Mouse (Mus musculus) olfactory bulb, adult 2 months (tissue): ENCODE results near the gene Ednra. TPM values are rescaled to one million over a fixed set of nuclear protein-coding genes. Genes with fewer than 3 reads are reported as not detected.

Experiments used
- H3K27ac ChIP-seq: fragments of 200-500 bp; 2 replicates; pipeline ENCODE4 v1.5.1; 2012; ENCODE audit warnings: low read depth, low read length; ENCODE audit not compliant: insufficient read depth
- H3K4me1 ChIP-seq: fragments of 200-500 bp; 2 replicates; pipeline ENCODE4 v1.6.1; 2012; ENCODE audit warnings: low read length; ENCODE audit not compliant: control insufficient read depth, insufficient read depth
- H3K4me3 ChIP-seq: fragments of 200-500 bp; 2 replicates; pipeline ENCODE4 v1.5.1; 2012; ENCODE audit warnings: mild to moderate bottlenecking, low read depth, low read length, moderate library complexity; ENCODE audit not compliant: insufficient read depth
- CTCF ChIP-seq: fragments of 200-500 bp; IDR thresholded peaks from 2 replicates; pipeline ENCODE4 v1.5.1; 2012; ENCODE audit warnings: low read depth, mild to moderate bottlenecking, low read length, moderate library complexity; ENCODE audit not compliant: insufficient read depth
- POLR2A ChIP-seq: fragments of 200-500 bp; IDR thresholded peaks from 2 replicates; pipeline ENCODE4 v1.6.1; 2012; ENCODE audit warnings: mild to moderate bottlenecking, low read depth, low read length, moderate library complexity; ENCODE audit not compliant: insufficient read depth
- WGBS: fragments of 180-500 bp; shearing (Covaris S2); methylation state at CpG from one replicate; pipeline ENCODE4 v1.1.7; 2018; 5-methylcytosine and 5-hydroxymethylcytosine counted together
- polyA plus RNA-seq: library from polyadenylated mRNA; stranded (reverse); fragments of >200 nt; gene quantifications from 2 replicates; pipeline ENCODE4 v1.2.4, GENCODE M21; 2012; ENCODE audit warnings: low replicate concordance; ENCODE audit not compliant: missing spikeins, insufficient read depth, insufficient read length

The Ednra gene
- polyA plus RNA-seq, 1 experiment = not detected

GRCm38 (mm10) chr8:77753796-77754195 lies 29.5 kb upstream of the Ednra start:
- Histone ChIP-seq H3K4me3 (no peak overlapping the region), H3K27ac (no peak overlapping the region), H3K4me1 (no peaks in the 10 kb centered on the region)
- TF ChIP-seq POLR2A = no peak
- TF ChIP-seq CTCF = no peak
- 90% methylated on average over 5 of the region's 5 CpGs for WGBS

GRCm38 (mm10) chr8:77752041-77752440 lies 27.8 kb upstream of the Ednra start:
- WGBS = 76% methylated on average over 3 of the region's 3 CpGs
- no peak for TF ChIP-seq POLR2A
- no peak for TF ChIP-seq CTCF

GRCm38 (mm10) chr8:77750407-77750806 lies 26.1 kb upstream of the Ednra start:
- Histone ChIP-seq H3K27ac (no peak overlapping the region), H3K4me3 (no peak overlapping the region), H3K4me1 (no peaks in the 10 kb centered on the region)
- TF ChIP-seq POLR2A (no peak), CTCF (no peak)
- 41% methylated on average over 4 of the region's 4 CpGs for WGBS

More at GRCm38 (mm10) chr8:77752041-77752440, 27.8 kb upstream of the Ednra start:
- H3K27ac ChIP-seq = no peak overlapping the region
- no peaks in the 10 kb centered on the region for H3K4me1 ChIP-seq
- no peak overlapping the region for H3K4me3 ChIP-seq

GRCm38 (mm10) chr8:77744476-77744875 lies 20.2 kb upstream of the Ednra start:
- Histone ChIP-seq H3K27ac (no peak overlapping the region), H3K4me1 (no peaks in the 10 kb centered on the region), H3K4me3 (no peak overlapping the region)
- WGBS = 88% methylated on average over 3 of the region's 3 CpGs
- TF ChIP-seq POLR2A (no peak), CTCF (no peak)

- 53% methylated on average over 3 of the region's 3 CpGs for WGBS
- Histone ChIP-seq H3K4me1 (no peaks in the 10 kb centered on the region), H3K4me3 (no peak overlapping the region), H3K27ac (no peak overlapping the region)
- TF ChIP-seq POLR2A (no peak), CTCF (no peak)
Observed at GRCm38 (mm10) chr8:77742395-77742794, 18.1 kb upstream of the Ednra start.

- Histone ChIP-seq H3K27ac (no peak overlapping the region), H3K4me3 (no peak overlapping the region), H3K4me1 (no peaks in the 10 kb centered on the region)
- 90% methylated on average over 6 of the region's 6 CpGs for WGBS
- no peak for TF ChIP-seq POLR2A
- TF ChIP-seq CTCF = no peak
Observed at GRCm38 (mm10) chr8:77741050-77741777, 16.9 kb upstream of the Ednra start.

- no peak overlapping the region for H3K4me3 ChIP-seq
- H3K27ac ChIP-seq = no peak overlapping the region
- H3K4me1 ChIP-seq = no peaks in the 10 kb centered on the region
- TF ChIP-seq POLR2A (no peak), CTCF (no peak)
- WGBS = 91% methylated on average over 6 of the region's 6 CpGs
Observed at GRCm38 (mm10) chr8:77738419-77738818, 14.2 kb upstream of the Ednra start.

- WGBS = 65% methylated on average over 9 of the region's 9 CpGs
- no peak overlapping the region for H3K4me3 ChIP-seq
- no peaks in the 10 kb centered on the region for H3K4me1 ChIP-seq
- TF ChIP-seq POLR2A (no peak), CTCF (no peak)
- no peak overlapping the region for H3K27ac ChIP-seq
Observed at GRCm38 (mm10) chr8:77737327-77737726, 13.1 kb upstream of the Ednra start.

- 32% methylated on average over 2 of the region's 2 CpGs for WGBS
- TF ChIP-seq POLR2A (no peak), CTCF (no peak)
- Histone ChIP-seq H3K4me3 (no peak overlapping the region), H3K27ac (no peak overlapping the region), H3K4me1 (no peaks in the 10 kb centered on the region)
Observed at GRCm38 (mm10) chr8:77733792-77734191, 9.5 kb upstream of the Ednra start.

GRCm38 (mm10) chr8:77732964-77733363 lies 8.7 kb upstream of the Ednra start:
- H3K4me3 ChIP-seq = no peak overlapping the region
- WGBS = 77% methylated on average over 3 of the region's 3 CpGs
- no peak overlapping the region for H3K27ac ChIP-seq
- no peaks in the 10 kb centered on the region for H3K4me1 ChIP-seq
- TF ChIP-seq POLR2A = no peak
